Mouse (Mus musculus): Measurements from ENCODE around the gene Pappa. TPM values are rescaled to one million over a fixed set of nuclear protein-coding genes. Genes with fewer than 3 reads are reported as not detected.

Pappa gene
- polyA plus RNA-seq, 1 experiment: 0.30 TPM

GRCm38 (mm10) chr4:65272295-65272694, 148.3 kb downstream of the Pappa start:
- DNase-seq (ENCODE audit: low read depth): no peak

- DNase-seq (ENCODE audit: low read depth): no peak
Observed at GRCm38 (mm10) chr4:65273299-65273851, 149.4 kb downstream of the Pappa start.

- DNase-seq (ENCODE audit: low read depth): no peak
Observed at GRCm38 (mm10) chr4:65278451-65279271, 154.7 kb downstream of the Pappa start.

GRCm38 (mm10) chr4:65279272-65279653, 155.3 kb downstream of the Pappa start:
- no peak for DNase-seq (ENCODE audit: low read depth)

GRCm38 (mm10) chr4:65279979-65280677, 156.2 kb downstream of the Pappa start:
- no peak for DNase-seq (ENCODE audit: low read depth)

- DNase-seq (ENCODE audit: low read depth): no peak
Observed at GRCm38 (mm10) chr4:65280888-65281287, 156.9 kb downstream of the Pappa start.

GRCm38 (mm10) chr4:65283611-65284010, 159.6 kb downstream of the Pappa start:
- DNase-seq (ENCODE audit: low read depth): no peak

GRCm38 (mm10) chr4:65285165-65285564, 161.2 kb downstream of the Pappa start:
- no peak for DNase-seq (ENCODE audit: low read depth)

- DNase-seq (ENCODE audit: low read depth): no peak
Observed at GRCm38 (mm10) chr4:65289247-65289646, 165.3 kb downstream of the Pappa start.

GRCm38 (mm10) chr4:65295741-65296140, 171.8 kb downstream of the Pappa start:
- DNase-seq (ENCODE audit: low read depth): no peak

GRCm38 (mm10) chr4:65296356-65296967, 172.5 kb downstream of the Pappa start:
- no peak for DNase-seq (ENCODE audit: low read depth)

GRCm38 (mm10) chr4:65296968-65297499, 173.1 kb downstream of the Pappa start:
- DNase-seq (ENCODE audit: low read depth): no peak

- no peak for DNase-seq (ENCODE audit: low read depth)
Observed at GRCm38 (mm10) chr4:65298212-65299181, 174.5 kb downstream of the Pappa start.

GRCm38 (mm10) chr4:65299365-65299764, 175.4 kb downstream of the Pappa start:
- no peak for DNase-seq (ENCODE audit: low read depth)

GRCm38 (mm10) chr4:65300431-65300830, 176.5 kb downstream of the Pappa start:
- no peak for DNase-seq (ENCODE audit: low read depth)

GRCm38 (mm10) chr4:65302666-65303065, 178.7 kb downstream of the Pappa start:
- no peak for DNase-seq (ENCODE audit: low read depth)

GRCm38 (mm10) chr4:65317877-65318525, 194.0 kb downstream of the Pappa start:
- no peak for DNase-seq (ENCODE audit: low read depth)

GRCm38 (mm10) chr4:65321340-65321739, 197.4 kb downstream of the Pappa start:
- no peak for DNase-seq (ENCODE audit: low read depth)

GRCm38 (mm10) chr4:65321959-65322358, 198.0 kb downstream of the Pappa start:
- no peak for DNase-seq (ENCODE audit: low read depth)

GRCm38 (mm10) chr4:65325816-65326215, 201.8 kb downstream of the Pappa start:
- no peak for DNase-seq (ENCODE audit: low read depth)

Data from gonadal fat pad, adult 2 months (tissue).